Mouse (Mus musculus): Measurements from ENCODE around the gene Ccdc157. TPM values are rescaled to one million over a fixed set of nuclear protein-coding genes. Genes with fewer than 3 reads are reported as not detected.

Ccdc157 gene
- polyA plus RNA-seq, 1 experiment: 15.1 TPM

- no peak for DNase-seq (ENCODE audit: low read depth)
- TF ChIP-seq POLR2A (IDR thresholded peaks at IDR 0.05; ENCODE audit: borderline replicate concordance, extremely low read depth, insufficient read depth, insufficient read length, poor library complexity, severe bottlenecking) (no peak), CTCF (IDR thresholded peaks at IDR 0.05; ENCODE audit: borderline replicate concordance, extremely low read depth, insufficient read depth, insufficient read length) (no peak)
These were observed 17.6 kb upstream of the Ccdc157 start for GRCm38 (mm10) chr11:4177716-4178115.

- peak; percentile 39 for DNase-seq (ENCODE audit: low read depth)
These were observed 14.5 kb upstream of the Ccdc157 start for GRCm38 (mm10) chr11:4174586-4174985.

GRCm38 (mm10) chr11:4166467-4167090 lies 6.5 kb upstream of the Ccdc157 start:
- no peak for DNase-seq (ENCODE audit: low read depth)
- TF ChIP-seq POLR2A (IDR thresholded peaks at IDR 0.05; ENCODE audit: borderline replicate concordance, extremely low read depth, insufficient read depth, insufficient read length, poor library complexity, severe bottlenecking) (no peak), CTCF (IDR thresholded peaks at IDR 0.05; ENCODE audit: borderline replicate concordance, extremely low read depth, insufficient read depth, insufficient read length) (no peak)

More at GRCm38 (mm10) chr11:4174586-4174985, 14.5 kb upstream of the Ccdc157 start:
- TF ChIP-seq CTCF (IDR thresholded peaks at IDR 0.05; ENCODE audit: borderline replicate concordance, extremely low read depth, insufficient read depth, insufficient read length): no peak
- TF ChIP-seq POLR2A (IDR thresholded peaks at IDR 0.05; ENCODE audit: borderline replicate concordance, extremely low read depth, insufficient read depth, insufficient read length, poor library complexity, severe bottlenecking): no peak

- TF ChIP-seq CTCF (IDR thresholded peaks at IDR 0.05; ENCODE audit: borderline replicate concordance, extremely low read depth, insufficient read depth, insufficient read length) (no peak), POLR2A (IDR thresholded peaks at IDR 0.05; ENCODE audit: borderline replicate concordance, extremely low read depth, insufficient read depth, insufficient read length, poor library complexity, severe bottlenecking) (no peak)
- no peak for DNase-seq (ENCODE audit: low read depth)
These were observed 4.6 kb upstream of the Ccdc157 start for GRCm38 (mm10) chr11:4164701-4165100.

- TF ChIP-seq CTCF (IDR thresholded peaks at IDR 0.05; ENCODE audit: borderline replicate concordance, extremely low read depth, insufficient read depth, insufficient read length): no peak
- TF ChIP-seq POLR2A (IDR thresholded peaks at IDR 0.05; ENCODE audit: borderline replicate concordance, extremely low read depth, insufficient read depth, insufficient read length, poor library complexity, severe bottlenecking): no peak
- DNase-seq (ENCODE audit: low read depth): no peak
These were observed 826 bp upstream of the Ccdc157 start for GRCm38 (mm10) chr11:4160758-4161480.

- DNase-seq (ENCODE audit: low read depth): no peak
These were observed 1.4 kb downstream of the Ccdc157 start for GRCm38 (mm10) chr11:4158676-4159075.

GRCm38 (mm10) chr11:4155641-4156040 lies 4.5 kb downstream of the Ccdc157 start:
- TF ChIP-seq POLR2A (IDR thresholded peaks at IDR 0.05; ENCODE audit: borderline replicate concordance, extremely low read depth, insufficient read depth, insufficient read length, poor library complexity, severe bottlenecking): no peak
- no peak for TF ChIP-seq CTCF (IDR thresholded peaks at IDR 0.05; ENCODE audit: borderline replicate concordance, extremely low read depth, insufficient read depth, insufficient read length)
- DNase-seq (ENCODE audit: low read depth): no peak

More at GRCm38 (mm10) chr11:4158676-4159075, 1.4 kb downstream of the Ccdc157 start:
- no peak for TF ChIP-seq CTCF (IDR thresholded peaks at IDR 0.05; ENCODE audit: borderline replicate concordance, extremely low read depth, insufficient read depth, insufficient read length)

- TF ChIP-seq POLR2A (IDR thresholded peaks at IDR 0.05; ENCODE audit: borderline replicate concordance, extremely low read depth, insufficient read depth, insufficient read length, poor library complexity, severe bottlenecking): no peak
- no peak for TF ChIP-seq CTCF (IDR thresholded peaks at IDR 0.05; ENCODE audit: borderline replicate concordance, extremely low read depth, insufficient read depth, insufficient read length)
- no peak for DNase-seq (ENCODE audit: low read depth)
These were observed 6.4 kb downstream of the Ccdc157 start for GRCm38 (mm10) chr11:4153694-4154093.

GRCm38 (mm10) chr11:4149886-4150285 lies 10.2 kb downstream of the Ccdc157 start:
- TF ChIP-seq CTCF (IDR thresholded peaks at IDR 0.05; ENCODE audit: borderline replicate concordance, extremely low read depth, insufficient read depth, insufficient read length) (no peak), POLR2A (IDR thresholded peaks at IDR 0.05; ENCODE audit: borderline replicate concordance, extremely low read depth, insufficient read depth, insufficient read length, poor library complexity, severe bottlenecking) (no peak)
- no peak for DNase-seq (ENCODE audit: low read depth)

- DNase-seq (ENCODE audit: low read depth): no peak
- TF ChIP-seq POLR2A (IDR thresholded peaks at IDR 0.05; ENCODE audit: borderline replicate concordance, extremely low read depth, insufficient read depth, insufficient read length, poor library complexity, severe bottlenecking): no peak
These were observed 11.4 kb downstream of the Ccdc157 start for GRCm38 (mm10) chr11:4148536-4149156.

GRCm38 (mm10) chr11:4148120-4148519 lies 12.0 kb downstream of the Ccdc157 start:
- TF ChIP-seq CTCF (IDR thresholded peaks at IDR 0.05; ENCODE audit: borderline replicate concordance, extremely low read depth, insufficient read depth, insufficient read length) (no peak), POLR2A (IDR thresholded peaks at IDR 0.05; ENCODE audit: borderline replicate concordance, extremely low read depth, insufficient read depth, insufficient read length, poor library complexity, severe bottlenecking) (no peak)
- no peak for DNase-seq (ENCODE audit: low read depth)

GRCm38 (mm10) chr11:4147098-4147497 lies 13.0 kb downstream of the Ccdc157 start:
- TF ChIP-seq POLR2A (IDR thresholded peaks at IDR 0.05; ENCODE audit: borderline replicate concordance, extremely low read depth, insufficient read depth, insufficient read length, poor library complexity, severe bottlenecking) (no peak), CTCF (IDR thresholded peaks at IDR 0.05; ENCODE audit: borderline replicate concordance, extremely low read depth, insufficient read depth, insufficient read length) (no peak)
- DNase-seq (ENCODE audit: low read depth): no peak

All from brain, embryonic 14.5 days (tissue).